Mouse (Mus musculus): ENCODE measurements around the gene March1. TPM values are rescaled to one million over a fixed set of nuclear protein-coding genes. Genes with fewer than 3 reads are reported as not detected.
A peak's percentile ranks its signal among the peaks of the same experiment; 100 is the strongest.

March1 gene
- total and polyA plus RNA-seq, 3 experiments = 0.04 TPM; not detected in 2

DNA sequence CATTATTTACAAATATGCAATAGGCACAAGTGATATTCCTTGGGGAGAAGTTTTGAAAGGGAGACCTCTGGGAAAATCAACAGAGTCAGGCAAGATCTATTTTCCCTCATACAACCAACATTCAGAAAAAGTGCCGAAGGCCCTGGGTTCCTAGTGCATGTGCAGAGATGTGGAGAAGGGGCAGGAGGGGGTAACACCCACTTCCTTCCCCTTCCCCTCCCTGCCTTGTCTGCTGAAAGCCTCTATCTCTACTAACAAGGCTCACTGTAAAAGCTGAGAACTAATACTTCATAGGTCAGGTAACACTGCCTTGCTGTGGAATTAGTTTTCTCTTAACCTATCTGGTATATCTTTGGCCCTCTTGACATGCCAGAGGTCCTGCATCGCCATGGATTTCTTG is 812.9 kb downstream of the March1 start (continued):
- TF ChIP-seq MAZ (IDR thresholded peaks at IDR 0.05; ENCODE audit: low read depth, low read length) = no peak
- TF ChIP-seq JUND (IDR thresholded peaks at IDR 0.05; ENCODE audit: low read depth, low read length) = no peak
- TF ChIP-seq MYC (IDR thresholded peaks at IDR 0.05; ENCODE audit: low read depth, low read length) = no peak
- no peak for TF ChIP-seq POLR2AphosphoS2 (IDR thresholded peaks at IDR 0.05; ENCODE audit: low read length)

DNA sequence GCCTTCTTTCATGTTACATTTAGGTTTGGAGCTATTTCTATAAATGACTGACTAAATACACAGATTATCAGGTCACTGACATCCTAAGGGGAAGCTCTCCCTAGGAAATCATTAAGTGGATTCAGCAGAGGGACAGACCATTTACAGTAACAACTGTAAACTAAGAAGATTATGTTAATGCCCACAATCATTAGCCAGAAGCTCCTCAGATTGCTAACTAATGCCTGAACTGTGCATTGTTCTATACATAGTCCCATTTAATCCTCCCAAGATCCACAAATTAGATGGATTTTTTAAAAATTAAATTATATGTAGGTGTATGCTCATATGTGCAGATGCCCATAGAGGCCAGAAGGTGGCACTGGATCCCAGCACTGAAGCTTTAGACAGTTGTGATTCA is 815.9 kb downstream of the March1 start:
- no peaks in the 10 kb centered on the region for H3K9me3 ChIP-seq (replicated peaks; ENCODE audit: insufficient read depth, low read length)
- H3K36me3 ChIP-seq (ENCODE audit: control insufficient read depth in 1 of 2, insufficient read depth in 2 of 2, low read length in 2 of 2) = no peaks in the 10 kb centered on the region
- H3K4me1 ChIP-seq (ENCODE audit: control insufficient read depth in 1 of 2, insufficient read depth in 2 of 2, low read length in 2 of 2) = no peaks in the 10 kb centered on the region
- H3K79me2 ChIP-seq (ENCODE audit: control insufficient read depth, insufficient read depth, low read length, poor library complexity) = no peaks in the 10 kb centered on the region
- H3K27ac ChIP-seq (ENCODE audit: control insufficient read depth, low read depth, low read length) = no peak overlapping the region
- H3K4me3 ChIP-seq (ENCODE audit: control insufficient read depth in 1 of 2, insufficient read depth in 1 of 2, low read depth in 2 of 2, low read length in 2 of 2) = no peak overlapping the region
- H3K9ac ChIP-seq (ENCODE audit: control insufficient read depth, low read depth, low read length, poor library complexity, severe bottlenecking) = no peak overlapping the region
- DNase-seq (ENCODE audit: low read depth, low spot score) = no peak
- H3K27me3 ChIP-seq (ENCODE audit: control insufficient read depth in 1 of 2, insufficient read depth in 2 of 2, low read length in 2 of 2) = no peaks in the 10 kb centered on the region
- peak; percentile 2; the same call in 1 of the 2 replicates for TF ChIP-seq RAD21 (IDR thresholded peaks at IDR 0.05; ENCODE audit: low read depth, low read length)
- TF ChIP-seq CTCF (IDR thresholded peaks at IDR 0.05 in 2 of 3, conservative IDR thresholded peaks at IDR 0.05 in 1 of 3; ENCODE audit: control insufficient read depth in 1 of 3, insufficient read depth in 1 of 3, low read depth in 2 of 3, low read length in 3 of 3, poor library complexity in 1 of 3, severe bottlenecking in 1 of 3) = peak in 1 of 3 experiments; percentile 18; a peak in 1 of 6 replicates
- no peak for TF ChIP-seq MYB (IDR thresholded peaks at IDR 0.05; ENCODE audit: low read depth, low read length)

GRCm38 (mm10) chr8:66436804-66437203 is 819.1 kb downstream of the March1 start:
- no peak for TF ChIP-seq POLR2A (IDR thresholded peaks at IDR 0.05; ENCODE audit: control insufficient read depth in 1 of 2, insufficient read depth in 1 of 2, low read depth in 1 of 2, low read length in 2 of 2, poor library complexity in 1 of 2)
- TF ChIP-seq RCOR1 (IDR thresholded peaks at IDR 0.05; ENCODE audit: low read depth, low read length) = no peak
- no peak for TF ChIP-seq USF2 (IDR thresholded peaks at IDR 0.05; ENCODE audit: borderline replicate concordance in 1 of 2, insufficient read depth in 1 of 2, low read depth in 1 of 2, low read length in 2 of 2)
- TF ChIP-seq CHD2 (IDR thresholded peaks at IDR 0.05; ENCODE audit: low read length) = no peak
- TF ChIP-seq TBP (IDR thresholded peaks at IDR 0.05; ENCODE audit: low read depth, low read length) = no peak
- TF ChIP-seq USF1 (IDR thresholded peaks at IDR 0.05; ENCODE audit: low read depth, low read length) = no peak
- H3K4me1 ChIP-seq (ENCODE audit: control insufficient read depth in 1 of 2, insufficient read depth in 2 of 2, low read length in 2 of 2) = no peaks in the 10 kb centered on the region
- no peak overlapping the region for H3K4me3 ChIP-seq (ENCODE audit: control insufficient read depth in 1 of 2, insufficient read depth in 1 of 2, low read depth in 2 of 2, low read length in 2 of 2)
- DNase-seq (ENCODE audit: low read depth, low spot score) = no peak
- no peaks in the 10 kb centered on the region for H3K79me2 ChIP-seq (ENCODE audit: control insufficient read depth, insufficient read depth, low read length, poor library complexity)
- H3K27ac ChIP-seq (ENCODE audit: control insufficient read depth, low read depth, low read length) = no peak overlapping the region
- H3K9me3 ChIP-seq (replicated peaks; ENCODE audit: insufficient read depth, low read length) = no peaks in the 10 kb centered on the region
- no peaks in the 10 kb centered on the region for H3K36me3 ChIP-seq (ENCODE audit: control insufficient read depth in 1 of 2, insufficient read depth in 2 of 2, low read length in 2 of 2)
- H3K27me3 ChIP-seq (ENCODE audit: control insufficient read depth in 1 of 2, insufficient read depth in 2 of 2, low read length in 2 of 2) = no peaks in the 10 kb centered on the region
- no peak overlapping the region for H3K9ac ChIP-seq (ENCODE audit: control insufficient read depth, low read depth, low read length, poor library complexity, severe bottlenecking)

GRCm38 (mm10) chr8:66437929-66438328 is 820.2 kb downstream of the March1 start:
- H3K9me3 ChIP-seq (replicated peaks; ENCODE audit: insufficient read depth, low read length) = no peaks in the 10 kb centered on the region
- H3K79me2 ChIP-seq (ENCODE audit: control insufficient read depth, insufficient read depth, low read length, poor library complexity) = no peaks in the 10 kb centered on the region
- DNase-seq (ENCODE audit: low read depth, low spot score) = no peak
- no peak overlapping the region for H3K4me3 ChIP-seq (ENCODE audit: control insufficient read depth in 1 of 2, insufficient read depth in 1 of 2, low read depth in 2 of 2, low read length in 2 of 2)
- no peaks in the 10 kb centered on the region for H3K4me1 ChIP-seq (ENCODE audit: control insufficient read depth in 1 of 2, insufficient read depth in 2 of 2, low read length in 2 of 2)
- no peaks in the 10 kb centered on the region for H3K36me3 ChIP-seq (ENCODE audit: control insufficient read depth in 1 of 2, insufficient read depth in 2 of 2, low read length in 2 of 2)
- H3K27me3 ChIP-seq (ENCODE audit: control insufficient read depth in 1 of 2, insufficient read depth in 2 of 2, low read length in 2 of 2) = no peaks in the 10 kb centered on the region
- H3K9ac ChIP-seq (ENCODE audit: control insufficient read depth, low read depth, low read length, poor library complexity, severe bottlenecking) = no peak overlapping the region
- no peak overlapping the region for H3K27ac ChIP-seq (ENCODE audit: control insufficient read depth, low read depth, low read length)
- no peak for TF ChIP-seq MXI1 (IDR thresholded peaks at IDR 0.05; ENCODE audit: low read depth, low read length)
- no peak for TF ChIP-seq UBTF (IDR thresholded peaks at IDR 0.05; ENCODE audit: borderline replicate concordance, insufficient read depth, low read depth, low read length)
- TF ChIP-seq EP300 (IDR thresholded peaks at IDR 0.05; ENCODE audit: low read depth in 1 of 2, low read length in 2 of 2) = no peak
- no peak for TF ChIP-seq NELFE (IDR thresholded peaks at IDR 0.05; ENCODE audit: low read depth, low read length)
- TF ChIP-seq ZC3H11A (IDR thresholded peaks at IDR 0.05; ENCODE audit: low read depth, low read length) = no peak
- TF ChIP-seq MYC (IDR thresholded peaks at IDR 0.05; ENCODE audit: low read depth, low read length) = no peak
- TF ChIP-seq ZKSCAN1 (IDR thresholded peaks at IDR 0.05; ENCODE audit: low read depth, low read length) = no peak
- TF ChIP-seq ZMIZ1 (IDR thresholded peaks at IDR 0.05; ENCODE audit: low read depth, low read length) = no peak
- no peak for TF ChIP-seq JUND (IDR thresholded peaks at IDR 0.05; ENCODE audit: low read depth, low read length)
- no peak for TF ChIP-seq NRF1 (IDR thresholded peaks at IDR 0.05; ENCODE audit: insufficient read depth, low read depth, low read length, poor library complexity, severe bottlenecking)
- TF ChIP-seq E2F4 (IDR thresholded peaks at IDR 0.05; ENCODE audit: borderline replicate concordance, low read depth, low read length) = no peak
- TF ChIP-seq GABPA (IDR thresholded peaks at IDR 0.05; ENCODE audit: low read depth, low read length) = no peak
- TF ChIP-seq POLR2AphosphoS5 (IDR thresholded peaks at IDR 0.05; ENCODE audit: borderline replicate concordance, low read depth, low read length) = no peak
- TF ChIP-seq ZNF384 (IDR thresholded peaks at IDR 0.05; ENCODE audit: low read depth, low read length) = no peak
- no peak for TF ChIP-seq USF1 (IDR thresholded peaks at IDR 0.05; ENCODE audit: low read depth, low read length)

All from MEL (cell line).